Mouse (Mus musculus): Measurements from ENCODE around the gene Rrad. TPM values are rescaled to one million over a fixed set of nuclear protein-coding genes. Genes with fewer than 3 reads are reported as not detected.

The Rrad gene
- polyA plus RNA-seq, 1 experiment from 2014 or later, result 3.1 TPM

- ATAC-seq (ENCODE audit: low FRiP score), result no peak
- DNase-seq (ENCODE audit: low spot score, missing footprints), result no peak
- Histone ChIP-seq H3K4me2 (no peak overlapping the region), H3K9me3 (ENCODE audit: control insufficient read depth, low read length) (no peaks in the 10 kb centered on the region), H3K9ac (ENCODE audit: low read length) (no peak overlapping the region), H3K4me3 (ENCODE audit: low read depth, low read length) (no peak overlapping the region), H3K27ac (ENCODE audit: low read depth, low read length) (no peak overlapping the region), H3K27me3 (ENCODE audit: control insufficient read depth, insufficient read depth, low read length) (no peaks in the 10 kb centered on the region), H3K36me3 (ENCODE audit: control insufficient read depth, insufficient read depth, low read length) (no peaks in the 10 kb centered on the region; the same call in 1 of the 2 replicates), H3K4me1 (ENCODE audit: control insufficient read depth, insufficient read depth, low read length) (peaks cover 10% of the 10 kb centered on the region)
- 87% methylated on average over 6 of the region's 6 CpGs for WGBS
Observed at GRCm38 (mm10) chr8:104638010-104638409, 6.9 kb upstream of the Rrad start.

GRCm38 (mm10) chr8:104635004-104635710 lies 4.0 kb upstream of the Rrad start:
- H3K4me1 ChIP-seq (ENCODE audit: control insufficient read depth, insufficient read depth, low read length), result peaks cover 7% of the 10 kb centered on the region
- DNase-seq (ENCODE audit: low spot score, missing footprints) (no peak), ATAC-seq (ENCODE audit: low FRiP score) (no peak)
- peaks cover 6% of the 10 kb centered on the region for H3K27me3 ChIP-seq (ENCODE audit: control insufficient read depth, insufficient read depth, low read length)
- no peak overlapping the region for H3K4me2 ChIP-seq
- no peak overlapping the region for H3K4me3 ChIP-seq (ENCODE audit: low read depth, low read length)
- no peak overlapping the region for H3K27ac ChIP-seq (ENCODE audit: low read depth, low read length)
- H3K36me3 ChIP-seq (ENCODE audit: control insufficient read depth, insufficient read depth, low read length), result no peaks in the 10 kb centered on the region; the same call in 1 of the 2 replicates
- no peak overlapping the region for H3K9ac ChIP-seq (ENCODE audit: low read length)
- no peaks in the 10 kb centered on the region for H3K9me3 ChIP-seq (ENCODE audit: control insufficient read depth, low read length)
- 89% methylated on average over 3 of the region's 3 CpGs for WGBS

GRCm38 (mm10) chr8:104633156-104633744 lies 2.1 kb upstream of the Rrad start:
- 68% methylated on average over 9 of the region's 9 CpGs for WGBS
- Histone ChIP-seq H3K4me2 (no peak overlapping the region), H3K9ac (ENCODE audit: low read length) (no peak overlapping the region), H3K4me1 (ENCODE audit: control insufficient read depth, insufficient read depth, low read length) (peaks cover 7% of the 10 kb centered on the region; the same call in 1 of the 2 replicates), H3K27ac (ENCODE audit: low read depth, low read length) (no peak overlapping the region), H3K9me3 (ENCODE audit: control insufficient read depth, low read length) (no peaks in the 10 kb centered on the region), H3K36me3 (ENCODE audit: control insufficient read depth, insufficient read depth, low read length) (no peaks in the 10 kb centered on the region), H3K4me3 (ENCODE audit: low read depth, low read length) (no peak overlapping the region), H3K27me3 (ENCODE audit: control insufficient read depth, insufficient read depth, low read length) (peaks cover 11% of the 10 kb centered on the region)
- DNase-seq (ENCODE audit: low spot score, missing footprints) (no peak), ATAC-seq (ENCODE audit: low FRiP score) (no peak)

GRCm38 (mm10) chr8:104632486-104632885 lies 1.4 kb upstream of the Rrad start:
- Histone ChIP-seq H3K9me3 (ENCODE audit: control insufficient read depth, low read length) (no peaks in the 10 kb centered on the region), H3K27ac (ENCODE audit: low read depth, low read length) (no peak overlapping the region), H3K27me3 (ENCODE audit: control insufficient read depth, insufficient read depth, low read length) (peaks cover 11% of the 10 kb centered on the region), H3K4me2 (no peak overlapping the region), H3K4me3 (ENCODE audit: low read depth, low read length) (no peak overlapping the region), H3K9ac (ENCODE audit: low read length) (no peak overlapping the region), H3K36me3 (ENCODE audit: control insufficient read depth, insufficient read depth, low read length) (no peaks in the 10 kb centered on the region), H3K4me1 (ENCODE audit: control insufficient read depth, insufficient read depth, low read length) (peaks cover 7% of the 10 kb centered on the region; the same call in 1 of the 2 replicates)
- DNase-seq (ENCODE audit: low spot score, missing footprints), result no peak
- ATAC-seq (ENCODE audit: low FRiP score), result no peak
- 58% methylated on average over 6 of the region's 6 CpGs for WGBS

GRCm38 (mm10) chr8:104631975-104632374 lies 848 bp upstream of the Rrad start:
- Histone ChIP-seq H3K27ac (ENCODE audit: low read depth, low read length) (no peak overlapping the region), H3K9me3 (ENCODE audit: control insufficient read depth, low read length) (no peaks in the 10 kb centered on the region), H3K36me3 (ENCODE audit: control insufficient read depth, insufficient read depth, low read length) (no peaks in the 10 kb centered on the region), H3K27me3 (ENCODE audit: control insufficient read depth, insufficient read depth, low read length) (peaks cover 11% of the 10 kb centered on the region), H3K4me3 (ENCODE audit: low read depth, low read length) (no peak overlapping the region), H3K4me2 (no peak overlapping the region), H3K4me1 (ENCODE audit: control insufficient read depth, insufficient read depth, low read length) (peaks cover 7% of the 10 kb centered on the region; the same call in 1 of the 2 replicates), H3K9ac (ENCODE audit: low read length) (no peak overlapping the region)
- WGBS, result 30% methylated on average over 5 of the region's 5 CpGs
- DNase-seq (ENCODE audit: low spot score, missing footprints) (no peak), ATAC-seq (ENCODE audit: low FRiP score) (no peak)

GRCm38 (mm10) chr8:104630574-104630973 lies 553 bp downstream of the Rrad start:
- H3K4me1 ChIP-seq (ENCODE audit: control insufficient read depth, insufficient read depth, low read length), result peaks cover 7% of the 10 kb centered on the region; the same call in 1 of the 2 replicates
- ATAC-seq (ENCODE audit: low FRiP score) (peak; percentile 62; the same call in 1 of the 2 replicates), DNase-seq (ENCODE audit: low spot score, missing footprints) (no peak)
- peak overlapping the region; percentile 40 for H3K9ac ChIP-seq (ENCODE audit: low read length)
- H3K9me3 ChIP-seq (ENCODE audit: control insufficient read depth, low read length), result no peaks in the 10 kb centered on the region
- WGBS, result 1% methylated on average over 36 of the region's 36 CpGs
- peak overlapping the region; percentile 31 for H3K4me3 ChIP-seq (ENCODE audit: low read depth, low read length)
- peaks cover 11% of the 10 kb centered on the region for H3K27me3 ChIP-seq (ENCODE audit: control insufficient read depth, insufficient read depth, low read length)
- no peaks in the 10 kb centered on the region for H3K36me3 ChIP-seq (ENCODE audit: control insufficient read depth, insufficient read depth, low read length)
- H3K27ac ChIP-seq (ENCODE audit: low read depth, low read length), result no peak overlapping the region
- H3K4me2 ChIP-seq, result peak overlapping the region; percentile 59

- no peaks in the 10 kb centered on the region for H3K36me3 ChIP-seq (ENCODE audit: control insufficient read depth, insufficient read depth, low read length)
- DNase-seq (ENCODE audit: low spot score, missing footprints), result no peak
- H3K4me1 ChIP-seq (ENCODE audit: control insufficient read depth, insufficient read depth, low read length), result peaks cover 7% of the 10 kb centered on the region; the same call in 1 of the 2 replicates
- no peak overlapping the region for H3K4me3 ChIP-seq (ENCODE audit: low read depth, low read length)
- no peak for ATAC-seq (ENCODE audit: low FRiP score)
- no peak overlapping the region for H3K9ac ChIP-seq (ENCODE audit: low read length)
- 38% methylated on average over 8 of the region's 8 CpGs for WGBS
- H3K27ac ChIP-seq (ENCODE audit: low read depth, low read length), result no peak overlapping the region
- H3K9me3 ChIP-seq (ENCODE audit: control insufficient read depth, low read length), result no peaks in the 10 kb centered on the region
- H3K4me2 ChIP-seq, result peak overlapping the region; percentile 59; the same call in 1 of the 2 replicates
- H3K27me3 ChIP-seq (ENCODE audit: control insufficient read depth, insufficient read depth, low read length), result peaks cover 11% of the 10 kb centered on the region
Observed at GRCm38 (mm10) chr8:104630111-104630479, 1.0 kb downstream of the Rrad start.

- WGBS, result 81% methylated on average over 22 of the region's 22 CpGs
- H3K27me3 ChIP-seq (ENCODE audit: control insufficient read depth, insufficient read depth, low read length), result peaks cover 11% of the 10 kb centered on the region
- no peak overlapping the region for H3K9ac ChIP-seq (ENCODE audit: low read length)
- ATAC-seq (ENCODE audit: low FRiP score), result no peak
- H3K4me1 ChIP-seq (ENCODE audit: control insufficient read depth, insufficient read depth, low read length), result peaks cover 7% of the 10 kb centered on the region; the same call in 1 of the 2 replicates
- H3K9me3 ChIP-seq (ENCODE audit: control insufficient read depth, low read length), result no peaks in the 10 kb centered on the region
- DNase-seq (ENCODE audit: low spot score, missing footprints), result no peak
- no peak overlapping the region for H3K4me2 ChIP-seq
- H3K27ac ChIP-seq (ENCODE audit: low read depth, low read length), result no peak overlapping the region
- no peak overlapping the region for H3K4me3 ChIP-seq (ENCODE audit: low read depth, low read length)
- no peaks in the 10 kb centered on the region for H3K36me3 ChIP-seq (ENCODE audit: control insufficient read depth, insufficient read depth, low read length)
Observed at GRCm38 (mm10) chr8:104629306-104630110, 1.6 kb downstream of the Rrad start.

- no peaks in the 10 kb centered on the region for H3K36me3 ChIP-seq (ENCODE audit: control insufficient read depth, insufficient read depth, low read length)
Observed at GRCm38 (mm10) chr8:104628402-104628801, 2.7 kb downstream of the Rrad start.

More at GRCm38 (mm10) chr8:104628402-104628801, 2.7 kb downstream of the Rrad start:
- H3K4me1 ChIP-seq (ENCODE audit: control insufficient read depth, insufficient read depth, low read length), result peaks cover 7% of the 10 kb centered on the region; the same call in 1 of the 2 replicates
- H3K9ac ChIP-seq (ENCODE audit: low read length), result no peak overlapping the region
- H3K27me3 ChIP-seq (ENCODE audit: control insufficient read depth, insufficient read depth, low read length), result peaks cover 11% of the 10 kb centered on the region
- no peak overlapping the region for H3K4me3 ChIP-seq (ENCODE audit: low read depth, low read length)
- no peak overlapping the region for H3K27ac ChIP-seq (ENCODE audit: low read depth, low read length)
- no peak overlapping the region for H3K4me2 ChIP-seq
- ATAC-seq (ENCODE audit: low FRiP score) (no peak), DNase-seq (ENCODE audit: low spot score, missing footprints) (no peak)
- 96% methylated on average over 21 of the region's 21 CpGs for WGBS
- no peaks in the 10 kb centered on the region for H3K9me3 ChIP-seq (ENCODE audit: control insufficient read depth, low read length)

Data from midbrain, embryonic 11.5 days (tissue).